Mouse (Mus musculus): ENCODE data around the gene Ppp1r27. TPM values are rescaled to one million over a fixed set of nuclear protein-coding genes. Genes with fewer than 3 reads are reported as not detected.
"Not testable (repeated sequence)": the region's sequence is repeated elsewhere in the genome, so short reads cannot be mapped to it uniquely, and the experiment has no call there.

The Ppp1r27 gene
- total and polyA plus RNA-seq, 2 experiments from 2014 or later = not detected

DNA sequence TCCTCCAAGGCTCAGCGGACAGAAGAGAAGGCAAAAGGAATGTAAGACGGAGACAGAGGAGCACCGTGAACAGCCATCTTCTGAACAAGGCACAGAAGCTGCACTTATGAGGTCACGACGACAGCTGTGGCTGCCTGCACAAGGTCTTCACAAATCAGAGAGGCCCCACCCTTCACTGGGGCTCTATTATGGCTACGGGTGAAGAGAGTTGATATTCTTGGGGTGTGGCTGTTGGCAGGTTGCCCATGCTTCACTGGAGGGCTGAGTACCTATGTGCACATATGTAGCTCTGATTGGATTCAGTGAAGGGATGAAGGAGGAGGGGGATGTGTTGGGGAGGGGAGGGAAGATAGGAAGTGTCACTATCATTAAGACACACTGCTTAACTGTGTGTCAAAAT is 32.4 kb downstream of the Ppp1r27 start:
- ATAC-seq (ENCODE audit: low FRiP score) (no peak), DNase-seq (ENCODE audit: low spot score) (no peak)
- Histone ChIP-seq H3K36me3 (ENCODE audit: insufficient read depth, low read length) (no peaks in the 10 kb centered on the region), H3K27ac (ENCODE audit: low read depth, low read length) (no peak overlapping the region), H3K4me2 (ENCODE audit: low read depth, low read length, poor library complexity, severe bottlenecking) (no peak overlapping the region), H3K4me1 (ENCODE audit: insufficient read depth, low read length) (no peaks in the 10 kb centered on the region), H3K9me3 (ENCODE audit: low read length) (no peaks in the 10 kb centered on the region), H3K9ac (replicated peaks; ENCODE audit: low read length, poor library complexity, severe bottlenecking) (no peak overlapping the region), H3K4me3 (ENCODE audit: low read depth, low read length) (no peak overlapping the region), H3K27me3 (ENCODE audit: insufficient read depth, low read length) (no peaks in the 10 kb centered on the region)
- no peak for TF ChIP-seq CTCF (IDR thresholded peaks at IDR 0.05)
- WGBS = 76% methylated on average over 6 of the region's 6 CpGs

GRCm38 (mm10) chr11:120518027-120518426 is 32.9 kb downstream of the Ppp1r27 start:
- 68% methylated on average over 6 of the region's 6 CpGs for WGBS

GRCm38 (mm10) chr11:120517147-120517546 is 33.8 kb downstream of the Ppp1r27 start:
- DNase-seq (ENCODE audit: low spot score) (no peak), ATAC-seq (ENCODE audit: low FRiP score) (no peak)
- Histone ChIP-seq H3K9ac (replicated peaks; ENCODE audit: low read length, poor library complexity, severe bottlenecking) (no peak overlapping the region), H3K4me1 (ENCODE audit: insufficient read depth, low read length) (no peaks in the 10 kb centered on the region), H3K27me3 (ENCODE audit: insufficient read depth, low read length) (no peaks in the 10 kb centered on the region), H3K4me3 (ENCODE audit: low read depth, low read length) (no peak overlapping the region), H3K9me3 (ENCODE audit: low read length) (no peaks in the 10 kb centered on the region), H3K36me3 (ENCODE audit: insufficient read depth, low read length) (no peaks in the 10 kb centered on the region), H3K4me2 (ENCODE audit: low read depth, low read length, poor library complexity, severe bottlenecking) (no peak overlapping the region), H3K27ac (ENCODE audit: low read depth, low read length) (no peak overlapping the region)
- TF ChIP-seq CTCF (IDR thresholded peaks at IDR 0.05) = no peak
- WGBS = 63% methylated on average over 4 of the region's 4 CpGs

More at GRCm38 (mm10) chr11:120518027-120518426, 32.9 kb downstream of the Ppp1r27 start:
- DNase-seq (ENCODE audit: low spot score) = no peak
- no peaks in the 10 kb centered on the region for H3K27me3 ChIP-seq (ENCODE audit: insufficient read depth, low read length)
- no peak for TF ChIP-seq CTCF (IDR thresholded peaks at IDR 0.05)
- no peaks in the 10 kb centered on the region for H3K36me3 ChIP-seq (ENCODE audit: insufficient read depth, low read length)
- H3K9ac ChIP-seq (replicated peaks; ENCODE audit: low read length, poor library complexity, severe bottlenecking) = no peak overlapping the region
- no peak for ATAC-seq (ENCODE audit: low FRiP score)
- no peak overlapping the region for H3K4me2 ChIP-seq (ENCODE audit: low read depth, low read length, poor library complexity, severe bottlenecking)
- no peak overlapping the region for H3K27ac ChIP-seq (ENCODE audit: low read depth, low read length)
- H3K9me3 ChIP-seq (ENCODE audit: low read length) = no peaks in the 10 kb centered on the region
- H3K4me1 ChIP-seq (ENCODE audit: insufficient read depth, low read length) = no peaks in the 10 kb centered on the region
- no peak overlapping the region for H3K4me3 ChIP-seq (ENCODE audit: low read depth, low read length)

GRCm38 (mm10) chr11:120515611-120516010 is 35.3 kb downstream of the Ppp1r27 start:
- Histone ChIP-seq H3K9ac (replicated peaks; ENCODE audit: low read length, poor library complexity, severe bottlenecking) (no peak overlapping the region), H3K9me3 (ENCODE audit: low read length) (no peaks in the 10 kb centered on the region), H3K4me3 (ENCODE audit: low read depth, low read length) (no peak overlapping the region), H3K27me3 (ENCODE audit: insufficient read depth, low read length) (no peaks in the 10 kb centered on the region), H3K36me3 (ENCODE audit: insufficient read depth, low read length) (no peaks in the 10 kb centered on the region), H3K4me1 (ENCODE audit: insufficient read depth, low read length) (no peaks in the 10 kb centered on the region), H3K27ac (ENCODE audit: low read depth, low read length) (no peak overlapping the region), H3K4me2 (ENCODE audit: low read depth, low read length, poor library complexity, severe bottlenecking) (no peak overlapping the region)
- WGBS = 15% methylated on average over 17 of the region's 17 CpGs
- DNase-seq (ENCODE audit: low spot score) (peak; percentile 72), ATAC-seq (ENCODE audit: low FRiP score) (no peak)
- TF ChIP-seq CTCF (IDR thresholded peaks at IDR 0.05) = peak; percentile 94

GRCm38 (mm10) chr11:120514262-120514661 is 36.7 kb downstream of the Ppp1r27 start:
- 91% methylated on average over 2 of the region's 2 CpGs for WGBS
- H3K9me3 ChIP-seq (ENCODE audit: low read length); H3K4me1 ChIP-seq (ENCODE audit: insufficient read depth, low read length); H3K27ac ChIP-seq (ENCODE audit: low read depth, low read length); H3K9ac ChIP-seq (replicated peaks; ENCODE audit: low read length, poor library complexity, severe bottlenecking); DNase-seq (ENCODE audit: low spot score); H3K4me3 ChIP-seq (ENCODE audit: low read depth, low read length); H3K4me2 ChIP-seq (ENCODE audit: low read depth, low read length, poor library complexity, severe bottlenecking); H3K36me3 ChIP-seq (ENCODE audit: insufficient read depth, low read length); ATAC-seq (ENCODE audit: low FRiP score); H3K27me3 ChIP-seq (ENCODE audit: insufficient read depth, low read length): not testable (repeated sequence)

GRCm38 (mm10) chr11:120512790-120513453 is 38.0 kb downstream of the Ppp1r27 start:
- TF ChIP-seq CTCF (IDR thresholded peaks at IDR 0.05) = no peak
- Histone ChIP-seq H3K27me3 (ENCODE audit: insufficient read depth, low read length) (no peaks in the 10 kb centered on the region), H3K9me3 (ENCODE audit: low read length) (no peaks in the 10 kb centered on the region), H3K4me2 (ENCODE audit: low read depth, low read length, poor library complexity, severe bottlenecking) (no peak overlapping the region), H3K4me1 (ENCODE audit: insufficient read depth, low read length) (no peaks in the 10 kb centered on the region), H3K36me3 (ENCODE audit: insufficient read depth, low read length) (no peaks in the 10 kb centered on the region), H3K27ac (ENCODE audit: low read depth, low read length) (no peak overlapping the region), H3K4me3 (ENCODE audit: low read depth, low read length) (no peak overlapping the region), H3K9ac (replicated peaks; ENCODE audit: low read length, poor library complexity, severe bottlenecking) (no peak overlapping the region)
- ATAC-seq (ENCODE audit: low FRiP score) (no peak), DNase-seq (ENCODE audit: low spot score) (peak; percentile 68)
- 60% methylated on average over 6 of the region's 6 CpGs for WGBS
